Mouse (Mus musculus): ENCODE results near the gene Zfp26.

Zfp26 gene

GRCm38 (mm10) chr9:20459377-20460317, at the start of gene Zfp26:
Gene Zfp26, minus strand, starts transcription at chr9:20460162.
- DNase-seq (ENCODE audit: low read depth): peak; percentile 74

- peak; percentile 44 for DNase-seq (ENCODE audit: low read depth)
These were observed 49.7 kb upstream of the Zfp26 start for GRCm38 (mm10) chr9:20509676-20510075.

GRCm38 (mm10) chr9:20504801-20505200, 44.8 kb upstream of the Zfp26 start:
- DNase-seq (ENCODE audit: low read depth): no peak

- DNase-seq (ENCODE audit: low read depth): peak; percentile 30
These were observed 33.3 kb upstream of the Zfp26 start for GRCm38 (mm10) chr9:20493281-20493680.

GRCm38 (mm10) chr9:20492527-20493233, 32.7 kb upstream of the Zfp26 start, which contains the start of gene Zfp426:
Gene Zfp426, minus strand, starts transcription at chr9:20492746.
- peak; percentile 87 for DNase-seq (ENCODE audit: low read depth)

- DNase-seq (ENCODE audit: low read depth): no peak
These were observed 32.0 kb upstream of the Zfp26 start for GRCm38 (mm10) chr9:20491858-20492526.

- no peak for DNase-seq (ENCODE audit: low read depth)
These were observed 29.6 kb upstream of the Zfp26 start for GRCm38 (mm10) chr9:20489536-20489935.

- DNase-seq (ENCODE audit: low read depth): no peak
These were observed 19.4 kb upstream of the Zfp26 start for GRCm38 (mm10) chr9:20479396-20479795.

- DNase-seq (ENCODE audit: low read depth): no peak
These were observed 16.7 kb upstream of the Zfp26 start for GRCm38 (mm10) chr9:20476632-20477031.

- peak; percentile 67 for DNase-seq (ENCODE audit: low read depth)
These were observed 6.9 kb upstream of the Zfp26 start for GRCm38 (mm10) chr9:20466761-20467442.

GRCm38 (mm10) chr9:20453647-20454046, 6.3 kb downstream of the Zfp26 start:
- no peak for DNase-seq (ENCODE audit: low read depth)

GRCm38 (mm10) chr9:20451493-20451892, 8.5 kb downstream of the Zfp26 start:
- no peak for DNase-seq (ENCODE audit: low read depth)

GRCm38 (mm10) chr9:20443183-20443783, 16.7 kb downstream of the Zfp26 start:
- DNase-seq (ENCODE audit: low read depth): no peak

- no peak for DNase-seq (ENCODE audit: low read depth)
These were observed 30.0 kb downstream of the Zfp26 start for GRCm38 (mm10) chr9:20430004-20430403.

GRCm38 (mm10) chr9:20411460-20411859, 48.5 kb downstream of the Zfp26 start:
- DNase-seq (ENCODE audit: low read depth): no peak

GRCm38 (mm10) chr9:20409319-20409718, 50.6 kb downstream of the Zfp26 start:
- DNase-seq (ENCODE audit: low read depth): no peak

- DNase-seq (ENCODE audit: low read depth): no peak
These were observed 74.6 kb downstream of the Zfp26 start for GRCm38 (mm10) chr9:20385343-20385703.

- peak; percentile 86 for DNase-seq (ENCODE audit: low read depth)
These were observed 75.2 kb downstream of the Zfp26 start, which contains the start of gene Zfp560 for GRCm38 (mm10) chr9:20384532-20385342. Gene Zfp560, minus strand, starts transcription at chr9:20385177.

- DNase-seq (ENCODE audit: low read depth): no peak
These were observed 76.3 kb downstream of the Zfp26 start for GRCm38 (mm10) chr9:20383659-20384058.

All from c-Kit-positive CD71-positive TER-119-negative erythroid progenitor cells, embryonic 14.5 days (primary cell).